In genomic region chr3:65658721-65659619, GRCm38 (mm10) we compare ENCODE assay signal across 8 mouse cellular contexts. TPM values are rescaled to one million over a fixed set of nuclear protein-coding genes. Genes with fewer than 3 reads are reported as not detected.
A peak's percentile ranks its signal among the peaks of the same experiment; 100 is the strongest.
DNase-seq lines count a peak whose midpoint lies in the region; ATAC-seq and TF ChIP-seq lines count a peak whose summit lies in the region.

No protein-coding gene starts in this region.

- no peak for TF ChIP-seq EP300 in liver, embryonic 14.5 days (IDR thresholded peaks at IDR 0.05; ENCODE audit: low read depth)

- peak overlapping the region; percentile 83 for H3K4me2 ChIP-seq in heart, embryonic 14.5 days (ENCODE audit: low read length)
- peak overlapping the region; percentile 62 for H3K4me2 ChIP-seq in liver, embryonic 14.5 days (ENCODE audit: low read depth)
- peak overlapping the region; percentile 93 for H3K4me2 ChIP-seq in stomach, embryonic 15.5 days

- H3K9ac ChIP-seq in heart, embryonic 14.5 days (ENCODE audit: low read length): peak overlapping the region; percentile 77
- peak overlapping the region; percentile 2 for H3K9ac ChIP-seq in liver, embryonic 14.5 days (replicated peaks)
- peak overlapping the region; percentile 61 for H3K9ac ChIP-seq in stomach, embryonic 15.5 days

- peak; percentile 64 for TF ChIP-seq POLR2A in embryonic fibroblast, embryonic 13.5 days (IDR thresholded peaks at IDR 0.05; ENCODE audit: low read depth, low read length)

- peak overlapping the region; percentile 80 for H3K27ac ChIP-seq in embryonic fibroblast, embryonic 13.5 days (ENCODE audit: insufficient read depth, low read length)
- peak overlapping the region; percentile 74 to 83 for H3K27ac ChIP-seq in heart, embryonic 14.5 days (replicated peaks in 1 of 2; ENCODE audit: control insufficient read depth in 1 of 2, insufficient read depth in 1 of 2, low read depth in 2 of 2, low read length in 2 of 2)
- H3K27ac ChIP-seq in liver, embryonic 14.5 days: no peak overlapping the region
- peak overlapping the region; percentile 92 for H3K27ac ChIP-seq in stomach, embryonic 15.5 days

- no peak for TF ChIP-seq CTCF in embryonic fibroblast, embryonic 13.5 days (IDR thresholded peaks at IDR 0.05; ENCODE audit: borderline replicate concordance, insufficient read depth, low read length)
- TF ChIP-seq CTCF in liver, embryonic 14.5 days (IDR thresholded peaks at IDR 0.05; ENCODE audit: low read depth): no peak

- H3K9me3 ChIP-seq in heart, embryonic 14.5 days (ENCODE audit: control insufficient read depth, low read length): no peaks in the 10 kb centered on the region
- H3K9me3 ChIP-seq in liver, embryonic 14.5 days (ENCODE audit: control insufficient read depth, low read length): no peaks in the 10 kb centered on the region
- no peaks in the 10 kb centered on the region for H3K9me3 ChIP-seq in stomach, embryonic 15.5 days

- no peaks in the 10 kb centered on the region for H3K36me3 ChIP-seq in heart, embryonic 14.5 days (ENCODE audit: control insufficient read depth, insufficient read depth, low read length)
- H3K36me3 ChIP-seq in liver, embryonic 14.5 days (replicated peaks; ENCODE audit: control insufficient read depth, insufficient read depth, low read depth): no peaks in the 10 kb centered on the region
- H3K36me3 ChIP-seq in stomach, embryonic 15.5 days: no peaks in the 10 kb centered on the region

- H3K27me3 ChIP-seq in heart, embryonic 14.5 days (ENCODE audit: control insufficient read depth, insufficient read depth, low read length): no peaks in the 10 kb centered on the region; the same call in 1 of the 2 replicates
- H3K27me3 ChIP-seq in liver, embryonic 14.5 days (ENCODE audit: control insufficient read depth, insufficient read depth, low read length): peaks cover 32% of the 10 kb centered on the region
- H3K27me3 ChIP-seq in stomach, embryonic 15.5 days (replicated peaks): no peaks in the 10 kb centered on the region

- WGBS in heart, embryonic 14.5 days: under 1% methylated on average over 72 of the region's 72 CpGs
- whole genome bisulfite sequencing in liver, embryonic 14.5 days (ENCODE audit: insufficient replicate concordance): under 1% methylated on average over 71 of the region's 72 CpGs
- WGBS in stomach, embryonic 15.5 days: under 1% methylated on average over 72 of the region's 72 CpGs

- H3K4me3 ChIP-seq in embryonic fibroblast, embryonic 13.5 days (ENCODE audit: insufficient read depth, low read length): peak overlapping the region; percentile 45
- H3K4me3 ChIP-seq in heart, embryonic 14.5 days (ENCODE audit: control insufficient read depth in 1 of 2, insufficient read depth in 1 of 2, low read depth in 1 of 2, low read length in 2 of 2): peak overlapping the region; percentile 55 to 60
- H3K4me3 ChIP-seq in liver, embryonic 14.5 days (ENCODE audit: insufficient read depth in 1 of 2, low read depth in 2 of 2, low read length in 2 of 2): peak overlapping the region; percentile 46
- peak overlapping the region; percentile 62 for H3K4me3 ChIP-seq in stomach, embryonic 15.5 days (replicated peaks)

- peak; percentile 52 for DNase-seq in 3T3-L1 (ENCODE audit: low read depth, low spot score)
- DNase-seq in adrenal gland, postnatal 36 days: peak; percentile 79 to 84
- peak; percentile 80 for DNase-seq in kidney, postnatal 10 days
- DNase-seq in liver, embryonic 14.5 days (ENCODE audit: low read depth in 3 of 3, low spot score in 3 of 3): peak in 2 of 3 experiments; percentile 12 to 17
- DNase-seq in neural tube, embryonic 10.5 days (ENCODE audit: extremely low spot score, low spot score): peak; percentile 84

- peak; percentile 86 for ATAC-seq in heart, embryonic 14.5 days (ENCODE audit: insufficient number of reproducible peaks, insufficient read depth, low FRiP score, low read depth)
- peak; percentile 68 for ATAC-seq in liver, embryonic 14.5 days (ENCODE audit: insufficient read depth)
- peak; percentile 79 for ATAC-seq in stomach, embryonic 15.5 days (ENCODE audit: insufficient read depth, low FRiP score, low read depth)

- no peaks in the 10 kb centered on the region for H3K4me1 ChIP-seq in embryonic fibroblast, embryonic 13.5 days (ENCODE audit: control insufficient read depth, insufficient read depth, low read length)
- no peaks in the 10 kb centered on the region for H3K4me1 ChIP-seq in heart, embryonic 14.5 days (ENCODE audit: control insufficient read depth in 2 of 2, insufficient read depth in 2 of 2, low read length in 2 of 2)
- H3K4me1 ChIP-seq in liver, embryonic 14.5 days (replicated peaks; ENCODE audit: control insufficient read depth in 2 of 2, insufficient read depth in 2 of 2, low read length in 1 of 2): peaks cover 0 to 6% of the 10 kb centered on the region in 2 experiments; a peak in 2 of 4 replicates
- H3K4me1 ChIP-seq in stomach, embryonic 15.5 days: no peaks in the 10 kb centered on the region

RNA-seq across cellular contexts. Expression of gene Lekr1, which starts 7.1 kb away (rescaled TPM):
- total RNA-seq in adrenal gland, postnatal 36 days (2021): 1 to 10 TPM; 2.5 to 2.8 TPM
- 4.2 and 5.2 TPM in 2 replicates for polyA plus RNA-seq in embryonic fibroblast, embryonic 13.5 days (2011; ENCODE audit: insufficient read length, low read depth, missing spikeins)
- 5.9 and 9.2 TPM in 2 replicates for polyA plus RNA-seq in heart, embryonic 14.5 days (2014; fragmentation: Nextera tagmentation; extraction: Ambion mirVana)
- 0.36 and 0.48 TPM in 2 replicates for polyA plus RNA-seq in liver, embryonic 14.5 days (2012; rRNA removed)
- polyA plus RNA-seq in liver, embryonic 14.5 days (2014; fragmentation: Nextera tagmentation; extraction: Ambion mirVana): 0.96 and 1.0 TPM in 2 replicates
- 7.3 and 7.6 TPM in 2 replicates for polyA plus RNA-seq in stomach, embryonic 15.5 days (2015; fragmentation: Nextera tagmentation; extraction: Ambion mirVana)

Comparison
In these comparisons a context has a peak if more than half of its experiments do, and no peak if none do; other contexts are left out.
1. DNase-seq: peak in every context shown above with its lines; median percentile 84 in neural tube, embryonic 10.5 days; 82 in adrenal gland, postnatal 36 days; 80 in kidney, postnatal 10 days; 52 in 3T3-L1; 14 in liver, embryonic 14.5 days.
2. H3K9ac ChIP-seq: peak in every context shown above with its lines; median percentile 77 in heart, embryonic 14.5 days; 61 in stomach, embryonic 15.5 days; 2 in liver, embryonic 14.5 days.